Mouse (Mus musculus): ENCODE data around the gene Pgam1. TPM values are rescaled to one million over a fixed set of nuclear protein-coding genes. Genes with fewer than 3 reads are reported as not detected.

The Pgam1 gene
- polyA plus RNA-seq (2017; shearing (Covaris generic)), result 100 to 1,000 TPM; 154 to 162 TPM

GRCm38 (mm10) chr19:41911178-41912073 lies at the start of gene Pgam1:
Gene Pgam1, plus strand, starts transcription at chr19:41911923.

GRCm38 (mm10) chr19:41895460-41896318 lies 16.0 kb upstream of the Pgam1 start, which contains the start of gene Rrp12:
Gene Rrp12, minus strand, starts transcription at chr19:41896173.

GRCm38 (mm10) chr19:41933179-41934086 lies 21.7 kb downstream of the Pgam1 start, which contains the start of the genes Exosc1 and Zdhhc16:
Gene Exosc1, minus strand, starts transcription at chr19:41933423.
Gene Zdhhc16, plus strand, starts transcription at chr19:41933480.

Other genes starting within 250 kb of the Pgam1 start
- under 1 TPM in 1 of 2 experiments, not detected in 1; 0.41 TPM for gene Slit1, start 168.3 kb upstream of the Pgam1 start, polyA plus RNA-seq (2017; shearing (Covaris generic))
- gene Arhgap19, start 109.9 kb upstream of the Pgam1 start, polyA plus RNA-seq (2017; shearing (Covaris generic)), result 1 to 10 TPM; 4.3 to 4.6 TPM
- gene Frat1, start 82.0 kb upstream of the Pgam1 start, polyA plus RNA-seq (2017; shearing (Covaris generic)), result 1 to 10 TPM; 2.4 to 5.7 TPM
- gene Frat2, start 63.8 kb upstream of the Pgam1 start, polyA plus RNA-seq (2017; shearing (Covaris generic)), result 10 to 100 TPM; 12.9 to 29.2 TPM
- gene Rrp12, start 15.8 kb upstream of the Pgam1 start, polyA plus RNA-seq (2017; shearing (Covaris generic)), result 10 to 100 TPM in 1 of 2 experiments, 1 to 10 TPM in 1; 8.1 to 10.2 TPM
- gene Exosc1, start 21.5 kb downstream of the Pgam1 start, polyA plus RNA-seq (2017; shearing (Covaris generic)), result 10 to 100 TPM; 51.7 to 86.8 TPM
- 10 to 100 TPM; 58.1 to 72.2 TPM for gene Zdhhc16, start 21.6 kb downstream of the Pgam1 start, polyA plus RNA-seq (2017; shearing (Covaris generic))
- gene Mms19, start 69.2 kb downstream of the Pgam1 start, polyA plus RNA-seq (2017; shearing (Covaris generic)), result 10 to 100 TPM; 64.2 to 75.5 TPM
- gene Ubtd1, start 69.8 kb downstream of the Pgam1 start, polyA plus RNA-seq (2017; shearing (Covaris generic)), result 1 to 10 TPM; 5.7 to 7.0 TPM
- not detected for gene Ankrd2, start 124.1 kb downstream of the Pgam1 start, polyA plus RNA-seq (2017; shearing (Covaris generic))
- gene Hoga1, start 133.7 kb downstream of the Pgam1 start, polyA plus RNA-seq (2017; shearing (Covaris generic)), result under 1 TPM; 0.27 to 0.43 TPM
- not detected for gene 4933411K16Rik, start 140.3 kb downstream of the Pgam1 start, polyA plus RNA-seq (2017; shearing (Covaris generic))
- 1 to 10 TPM in 1 of 2 experiments, under 1 TPM in 1; 0.70 to 1.3 TPM for gene Morn4, start 174.4 kb downstream of the Pgam1 start, polyA plus RNA-seq (2017; shearing (Covaris generic))
- gene Pi4k2a, start 178.5 kb downstream of the Pgam1 start, polyA plus RNA-seq (2017; shearing (Covaris generic)), result 10 to 100 TPM; 26.9 to 36.4 TPM
- 1 to 10 TPM; 3.9 to 5.8 TPM for gene Avpi1, start 217.1 kb downstream of the Pgam1 start, polyA plus RNA-seq (2017; shearing (Covaris generic))
- 10 to 100 TPM; 24.5 to 25.6 TPM for gene Marveld1, start 235.5 kb downstream of the Pgam1 start, polyA plus RNA-seq (2017; shearing (Covaris generic))

Data from activated CD4-positive, CD25-positive, alpha-beta regulatory T cell (primary cell).